Mouse (Mus musculus) intestine, postnatal 0 days (tissue): ENCODE results near the gene Ntsr1. TPM values are rescaled to one million over a fixed set of nuclear protein-coding genes. Genes with fewer than 3 reads are reported as not detected.

Experiments used
- ATAC-seq: fragments of 200-750 bp; cut with Nextera tagmentation; 2 replicates; pipeline ENCODE4 v1.8.0; 2017; ENCODE audit warnings: mild to moderate bottlenecking, moderate TSS enrichment, moderate library complexity
- H3K27ac ChIP-seq: fragments of 300-500 bp; sonication (generic); 2 replicates; pipeline ENCODE4 v1.5.1; 2014; ENCODE audit warnings: mild to moderate bottlenecking, low read depth, low read length, moderate library complexity
- H3K27me3 ChIP-seq: fragments of 300-500 bp; sonication (generic); replicated peaks from 2 replicates; pipeline ENCODE4 v1.6.1; 2014; ENCODE audit warnings: low read length, mixed read lengths; ENCODE audit not compliant: control insufficient read depth, insufficient read depth
- H3K36me3 ChIP-seq: fragments of 300-500 bp; sonication (generic); 2 replicates; pipeline ENCODE4 v1.6.1; 2014; ENCODE audit warnings: mild to moderate bottlenecking, moderate library complexity; ENCODE audit not compliant: control insufficient read depth, insufficient read depth
- H3K4me1 ChIP-seq: fragments of 300-500 bp; sonication (generic); replicated peaks from 2 replicates; pipeline ENCODE4 v1.6.1; 2014; ENCODE audit warnings: antibody characterized with exemption, low read length, mixed read lengths; ENCODE audit not compliant: control insufficient read depth, insufficient read depth
- H3K4me2 ChIP-seq: fragments of 300-500 bp; sonication (generic); replicated peaks from 2 replicates; pipeline ENCODE4 v1.6.1; 2014; ENCODE audit warnings: low read depth, mild to moderate bottlenecking, moderate library complexity
- H3K4me3 ChIP-seq: fragments of 300-500 bp; sonication (generic); 2 replicates; pipeline ENCODE4 v1.5.1; 2014; ENCODE audit warnings: low read depth, low read length
- H3K9ac ChIP-seq: fragments of 300-500 bp; sonication (generic); 2 replicates; pipeline ENCODE4 v1.6.1; 2014; ENCODE audit warnings: mild to moderate bottlenecking, low read depth, low read length
- H3K9me3 ChIP-seq: fragments of 300-500 bp; sonication (generic); 2 replicates; pipeline ENCODE4 v1.6.1; 2016; ENCODE audit warnings: mixed run types; ENCODE audit not compliant: control insufficient read depth
- CTCF ChIP-seq: sonication (generic); IDR thresholded peaks from 2 replicates; pipeline ENCODE4 v1.5.1; 2016; ENCODE audit warnings: low read depth, mild to moderate bottlenecking, control low read depth, antibody characterized with exemption, moderate library complexity
- WGBS: fragments of 180-500 bp; shearing (Covaris S2); extraction: QIAGEN DNeasy Blood & Tissue Kit; methylation state at CpG from one replicate; pipeline ENCODE4 v1.1.7; 2014; 5-methylcytosine and 5-hydroxymethylcytosine counted together
- polyA plus RNA-seq: library from polyadenylated mRNA; unstranded; fragments of >200 nt; fragmentation: Nextera tagmentation; extraction: Ambion mirVana; gene quantifications from 2 replicates; pipeline ENCODE4 v1.2.1, GENCODE M21; 2015

Gene Ntsr1
- polyA plus RNA-seq, 1 experiment from 2014 or later, result 0.74 TPM

DNA sequence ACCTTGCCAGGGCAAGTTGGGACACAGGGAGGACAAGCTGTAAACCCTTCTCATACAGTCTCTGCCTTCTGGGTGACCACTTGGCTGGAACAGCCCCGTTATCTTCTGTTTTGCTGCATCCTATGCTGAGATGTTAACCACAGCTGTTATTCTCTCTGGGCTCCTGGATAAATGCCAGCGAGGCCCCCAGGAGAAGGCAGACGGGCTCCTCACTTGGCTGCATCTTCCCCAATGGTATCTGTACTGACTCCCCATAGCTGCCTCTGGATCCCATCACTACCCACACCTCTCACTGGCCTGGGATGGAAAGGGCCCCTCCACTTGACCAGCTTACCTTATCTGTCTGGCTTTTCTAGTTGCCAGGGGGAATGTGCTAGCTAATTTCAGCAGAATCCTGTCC, 13.2 kb downstream of the Ntsr1 start:
- no peak for TF ChIP-seq CTCF
- 54% methylated on average over 3 of the region's 3 CpGs for WGBS
- no peak overlapping the region for H3K27ac ChIP-seq
- H3K36me3 ChIP-seq, result no peaks in the 10 kb centered on the region
- H3K4me2 ChIP-seq, result no peak overlapping the region
- no peak for ATAC-seq
- H3K4me3 ChIP-seq, result no peak overlapping the region
- no peaks in the 10 kb centered on the region for H3K9me3 ChIP-seq
- no peaks in the 10 kb centered on the region for H3K27me3 ChIP-seq
- H3K9ac ChIP-seq, result no peak overlapping the region
- no peaks in the 10 kb centered on the region for H3K4me1 ChIP-seq

DNA sequence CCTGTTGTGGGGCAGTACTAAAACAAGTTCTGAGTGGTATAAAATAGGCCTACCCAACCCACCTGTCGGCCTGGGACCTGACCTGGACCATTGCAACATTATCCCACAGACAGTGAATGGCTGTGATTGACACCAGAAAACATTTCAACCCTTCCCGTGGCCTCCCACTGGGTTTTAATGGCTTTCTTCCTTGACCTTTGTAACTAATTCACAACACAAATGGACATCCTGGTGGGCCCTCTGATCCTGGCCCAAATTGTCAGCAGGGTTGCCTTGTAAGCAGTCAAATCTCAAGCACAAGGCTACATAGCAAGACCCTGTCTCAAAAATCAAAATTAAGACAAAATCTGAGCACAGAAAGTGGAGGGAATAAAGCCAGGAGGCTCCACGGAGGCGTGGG, 14.1 kb downstream of the Ntsr1 start:
- Histone ChIP-seq H3K27me3 (no peaks in the 10 kb centered on the region), H3K27ac (no peak overlapping the region), H3K36me3 (no peaks in the 10 kb centered on the region), H3K9ac (no peak overlapping the region), H3K4me2 (no peak overlapping the region), H3K4me3 (no peak overlapping the region), H3K9me3 (no peaks in the 10 kb centered on the region), H3K4me1 (no peaks in the 10 kb centered on the region)
- TF ChIP-seq CTCF, result no peak
- 58% methylated on average over 4 of the region's 4 CpGs for WGBS
- ATAC-seq, result no peak

GRCm38 (mm10) chr2:180521437-180522221, 21.9 kb downstream of the Ntsr1 start:
- 75% methylated on average over 5 of the region's 5 CpGs for WGBS
- no peak overlapping the region for H3K9ac ChIP-seq
- no peaks in the 10 kb centered on the region for H3K27me3 ChIP-seq
- H3K27ac ChIP-seq, result no peak overlapping the region
- ATAC-seq, result no peak
- no peak for TF ChIP-seq CTCF
- H3K4me1 ChIP-seq, result no peaks in the 10 kb centered on the region
- no peak overlapping the region for H3K4me2 ChIP-seq
- no peak overlapping the region for H3K4me3 ChIP-seq
- H3K36me3 ChIP-seq, result no peaks in the 10 kb centered on the region
- no peaks in the 10 kb centered on the region for H3K9me3 ChIP-seq

DNA sequence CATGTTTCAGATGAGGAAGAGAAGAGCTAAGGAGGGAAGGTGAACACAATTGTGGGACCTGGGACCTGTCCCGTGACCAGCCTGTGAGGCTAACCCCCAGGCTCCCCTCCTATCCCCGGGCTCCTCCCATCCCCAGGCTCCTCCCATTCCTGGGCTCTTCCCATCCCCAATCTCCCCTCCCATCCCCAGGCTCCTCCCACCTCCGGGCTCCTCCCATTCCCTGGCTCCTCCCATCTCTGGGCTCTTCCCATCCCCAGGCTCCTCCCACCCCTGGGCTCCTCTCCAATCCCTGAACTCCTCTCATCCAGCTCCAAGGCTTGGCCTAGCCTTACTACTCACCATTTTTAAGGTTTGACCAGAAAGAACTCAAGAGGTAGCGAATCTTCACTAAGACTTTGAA, 23.0 kb downstream of the Ntsr1 start:
- no peak overlapping the region for H3K9ac ChIP-seq
- no peak for ATAC-seq
- H3K9me3 ChIP-seq, result no peaks in the 10 kb centered on the region
- no peak overlapping the region for H3K4me2 ChIP-seq
- H3K27me3 ChIP-seq, result no peaks in the 10 kb centered on the region
- no peak for TF ChIP-seq CTCF
- 69% methylated on average over 4 of the region's 4 CpGs for WGBS
- H3K4me1 ChIP-seq, result no peaks in the 10 kb centered on the region
- no peak overlapping the region for H3K4me3 ChIP-seq
- H3K27ac ChIP-seq, result no peak overlapping the region
- H3K36me3 ChIP-seq, result no peaks in the 10 kb centered on the region

- ATAC-seq, result no peak
- TF ChIP-seq CTCF, result no peak
- 68% methylated on average over 7 of the region's 7 CpGs for WGBS
Measured at GRCm38 (mm10) chr2:180527447-180527846, 27.7 kb downstream of the Ntsr1 start.

DNA sequence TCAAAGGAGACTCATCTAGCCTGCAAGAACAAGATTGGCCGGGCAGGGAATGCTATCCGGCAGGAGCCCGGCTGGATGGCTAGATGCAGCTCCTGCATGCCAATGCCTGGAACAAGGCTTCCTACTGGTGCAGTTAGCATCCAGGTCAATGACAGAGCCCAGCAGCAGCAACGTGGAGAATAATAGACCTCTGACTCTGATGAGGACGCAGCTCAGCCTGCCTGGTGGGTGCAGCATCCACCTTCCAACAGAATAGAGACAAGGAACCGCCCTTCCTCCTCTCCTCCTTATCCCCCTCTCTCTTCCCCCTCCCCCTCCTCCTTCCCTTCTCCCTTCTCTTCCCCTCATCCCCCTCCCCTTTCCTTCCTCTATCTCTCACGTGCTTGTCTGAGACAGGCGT, 28.1 kb downstream of the Ntsr1 start:
- H3K9me3 ChIP-seq, result no peaks in the 10 kb centered on the region
- H3K9ac ChIP-seq, result no peak overlapping the region
- no peak for ATAC-seq
- no peaks in the 10 kb centered on the region for H3K27me3 ChIP-seq
- no peaks in the 10 kb centered on the region for H3K4me1 ChIP-seq
- no peaks in the 10 kb centered on the region for H3K36me3 ChIP-seq
- 26% methylated on average over 8 of the region's 8 CpGs for WGBS
- H3K4me2 ChIP-seq, result no peak overlapping the region
- TF ChIP-seq CTCF, result no peak
- no peak overlapping the region for H3K27ac ChIP-seq
- H3K4me3 ChIP-seq, result no peak overlapping the region

More at GRCm38 (mm10) chr2:180527447-180527846, 27.7 kb downstream of the Ntsr1 start:
- no peak overlapping the region for H3K4me3 ChIP-seq
- H3K9me3 ChIP-seq, result no peaks in the 10 kb centered on the region
- H3K36me3 ChIP-seq, result no peaks in the 10 kb centered on the region
- H3K4me1 ChIP-seq, result no peaks in the 10 kb centered on the region
- H3K27me3 ChIP-seq, result no peaks in the 10 kb centered on the region
- H3K4me2 ChIP-seq, result no peak overlapping the region
- H3K27ac ChIP-seq, result no peak overlapping the region
- H3K9ac ChIP-seq, result no peak overlapping the region
